Mouse (Mus musculus) frontal cortex, adult (tissue): Measurements from ENCODE around the gene Lrrc3.

Source experiments
- ATAC-seq: cut with Nextera tagmentation; 2 replicates; pipeline ENCODE4 v1.9.2; 2017; ENCODE audit warnings: mild to moderate bottlenecking, moderate library complexity, mixed read lengths; ENCODE audit not compliant: low TSS enrichment

Lrrc3 gene

GRCm38 (mm10) chr10:77869651-77870050 lies 32.7 kb downstream of the Lrrc3 start:
- ATAC-seq: no peak

DNA sequence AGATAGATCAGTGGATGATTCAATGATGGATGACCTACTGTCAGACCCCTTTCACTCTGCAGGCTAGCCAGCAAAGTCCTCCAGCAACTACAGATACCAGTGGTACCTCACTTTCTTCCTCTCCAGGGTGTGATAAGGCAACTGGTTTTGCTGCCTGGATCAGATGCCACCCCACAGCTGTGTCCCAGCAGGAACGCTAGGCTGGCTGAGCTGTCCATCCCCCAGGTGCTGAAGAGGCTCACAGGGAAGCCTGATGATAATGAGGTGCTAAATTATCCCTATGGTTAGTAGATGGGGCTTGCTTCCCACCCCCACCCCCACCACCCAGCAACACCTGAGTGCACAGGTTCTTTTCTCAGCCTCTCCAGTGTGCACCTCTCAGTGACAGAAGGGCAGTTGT lies 34.8 kb downstream of the Lrrc3 start:
- ATAC-seq: no peak

DNA sequence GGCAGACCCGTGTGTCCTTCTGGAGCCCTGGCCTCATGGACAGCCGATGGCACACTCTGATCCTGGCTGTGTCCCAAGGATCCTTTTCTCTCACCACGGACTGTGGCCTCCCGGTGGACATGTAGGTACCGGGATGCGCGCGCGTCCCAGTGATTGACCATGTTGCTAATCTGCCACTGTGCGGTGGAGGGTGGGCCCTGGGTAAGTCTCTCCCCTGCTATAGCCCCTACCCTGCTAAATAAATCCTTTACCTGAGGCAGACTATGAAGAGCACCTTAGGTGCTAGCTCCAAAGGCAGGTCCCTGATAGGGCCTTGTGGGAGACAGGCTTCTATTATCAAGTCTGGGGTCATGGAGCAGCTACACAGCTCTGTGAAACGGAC lies 37.6 kb downstream of the Lrrc3 start:
- no peak for ATAC-seq

DNA sequence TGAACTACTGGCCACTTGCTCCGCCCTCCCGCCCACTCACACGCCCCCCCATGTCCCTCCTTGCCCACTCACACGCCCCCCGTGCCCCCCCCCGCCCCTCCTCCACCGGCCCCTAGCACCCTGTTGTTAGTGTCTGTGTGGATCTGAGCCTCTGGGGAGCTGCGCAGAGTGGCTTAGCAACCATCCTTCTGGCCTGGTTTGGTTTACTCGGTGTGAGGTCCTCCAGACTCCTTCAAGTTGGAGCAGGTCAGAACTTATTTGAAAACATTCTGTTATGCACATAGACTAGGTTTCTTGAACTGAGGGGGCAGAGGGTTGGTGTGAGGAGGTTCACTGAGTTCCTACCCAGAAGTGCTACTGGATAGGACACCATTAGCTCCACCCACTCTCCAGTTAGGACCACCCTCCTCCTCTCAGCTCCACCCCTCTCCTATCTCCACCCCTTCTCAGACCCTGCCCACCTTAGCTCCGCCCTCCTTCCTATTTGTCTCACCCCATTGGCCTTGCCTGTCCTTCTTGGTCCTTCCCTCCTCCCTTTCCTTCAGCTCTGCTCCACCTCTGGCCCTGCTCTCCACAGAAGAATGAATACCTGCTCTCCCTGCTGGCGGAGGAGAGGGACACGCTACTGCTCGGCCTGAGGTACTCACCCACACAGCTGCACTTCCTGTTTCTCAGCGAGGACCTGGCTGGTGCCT lies 38.1 kb downstream of the Lrrc3 start:
- ATAC-seq: no peak

DNA sequence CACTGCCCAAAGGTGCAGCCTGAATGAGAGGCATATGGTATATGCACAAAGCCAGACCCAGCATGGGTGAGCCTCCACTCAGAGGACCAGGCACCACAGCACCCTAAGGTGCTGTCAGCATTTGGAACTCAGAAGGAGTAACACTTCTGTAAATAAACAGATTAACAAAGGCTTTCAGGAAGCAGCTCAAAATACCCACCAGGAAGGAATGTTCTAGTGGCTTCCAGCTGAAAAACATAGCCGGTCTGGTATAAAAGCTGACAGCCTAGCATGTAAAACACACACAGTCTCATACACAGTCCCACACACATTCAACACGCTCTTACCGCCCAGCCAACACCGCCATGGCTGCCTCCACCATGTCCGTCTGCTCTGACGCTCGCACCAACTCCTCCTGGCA lies 40.7 kb downstream of the Lrrc3 start, which contains the start of gene Gm3285:
Gm3285 (plus strand) TSS at position 301 of the 400 bp plus-strand sequence.
- no peak for ATAC-seq

DNA sequence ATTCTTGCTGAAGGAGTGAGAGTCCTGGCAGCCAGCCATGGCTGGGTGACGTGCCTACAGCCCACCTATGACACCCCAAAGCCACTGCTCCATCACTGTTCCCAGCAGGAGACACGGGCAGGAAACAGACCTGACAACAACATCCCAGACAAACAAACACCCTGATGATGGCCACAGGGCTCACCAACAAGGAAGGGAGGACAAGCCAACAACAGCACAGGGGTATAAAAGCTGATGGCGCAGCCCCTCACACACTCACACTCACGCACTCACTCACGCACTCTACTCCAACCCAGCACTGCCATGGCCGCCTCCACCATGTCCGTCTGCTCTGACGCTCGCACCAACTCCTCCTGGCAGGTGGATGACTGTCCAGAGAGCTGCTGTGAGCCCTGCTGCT lies 49.8 kb downstream of the Lrrc3 start, which contains the start of gene Gm10318:
Gm10318 (plus strand) TSS at position 301 of the 400 bp plus-strand sequence.
- no peak for ATAC-seq
